ENCODE assay signal across 24 mouse cellular contexts in the genomic region with DNA sequence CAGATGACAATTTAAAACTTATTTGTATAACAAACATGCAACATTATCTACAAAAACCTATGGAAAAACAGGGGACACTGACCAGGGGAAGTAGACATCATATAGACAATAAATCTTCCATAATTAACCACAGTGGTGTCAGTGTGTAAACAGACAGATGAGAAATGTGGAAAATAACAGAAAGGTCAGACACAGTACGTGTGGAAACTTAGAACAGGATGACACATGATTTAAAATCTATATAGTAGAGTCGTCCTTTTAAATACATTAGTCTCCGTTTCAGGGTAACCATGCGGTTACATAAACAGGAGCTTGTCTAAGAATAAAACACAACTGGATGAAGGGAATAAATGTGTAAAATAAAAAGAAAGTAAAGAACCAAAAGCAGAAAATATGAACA.
DNase-seq lines count a peak whose midpoint lies in the region; ATAC-seq and TF ChIP-seq lines count a peak whose summit lies in the region.
"Had no signal": no experiment of that assay in that cellular context is flagged by ENCODE, and none has a peak within 500 bp of the region (broad histone marks: within the 10 kb centered on the region; RNA-seq: fewer than 3 reads in every experiment).

No protein-coding gene starts in this region.

- no peaks in the 10 kb centered on the region for H3K36me3 ChIP-seq in hindbrain, embryonic 14.5 days (replicated peaks; ENCODE audit: control insufficient read depth, insufficient read depth)
- no peaks in the 10 kb centered on the region for H3K36me3 ChIP-seq in hindbrain, embryonic 16.5 days (ENCODE audit: control insufficient read depth, insufficient read depth, low read length)
- no peaks in the 10 kb centered on the region for H3K36me3 ChIP-seq in kidney, embryonic 15.5 days
- H3K36me3 ChIP-seq in kidney, postnatal 0 days (ENCODE audit: insufficient read depth, low read length) = no peaks in the 10 kb centered on the region
- no peaks in the 10 kb centered on the region for H3K36me3 ChIP-seq in kidney, adult 2 months (ENCODE audit: control insufficient read depth, insufficient read depth, low read length)
- H3K36me3 ChIP-seq: embryonic facial prominence, embryonic 10.5 days; embryonic facial prominence, embryonic 12.5 days; forebrain, embryonic 15.5 days; G1E had no signal

- 73% methylated on average over 4 of the region's 4 CpGs for WGBS in hindbrain, embryonic 14.5 days
- WGBS in hindbrain, embryonic 16.5 days = 75% methylated on average over 4 of the region's 4 CpGs
- WGBS in kidney, embryonic 15.5 days = 25% methylated on average over 4 of the region's 4 CpGs
- WGBS in kidney, postnatal 0 days = 22% methylated on average over 4 of the region's 4 CpGs
- WGBS in kidney, adult 2 months = 54% methylated on average over 4 of the region's 4 CpGs

- H3K27me3 ChIP-seq in hindbrain, embryonic 14.5 days (ENCODE audit: control insufficient read depth, insufficient read depth, low read length) = no peaks in the 10 kb centered on the region
- no peaks in the 10 kb centered on the region for H3K27me3 ChIP-seq in hindbrain, embryonic 16.5 days (replicated peaks; ENCODE audit: control insufficient read depth, insufficient read depth, low read length)
- H3K27me3 ChIP-seq in kidney, embryonic 15.5 days = no peaks in the 10 kb centered on the region
- H3K27me3 ChIP-seq in kidney, postnatal 0 days (ENCODE audit: insufficient read depth, low read length) = no peaks in the 10 kb centered on the region
- no peaks in the 10 kb centered on the region for H3K27me3 ChIP-seq in kidney, adult 2 months (replicated peaks; ENCODE audit: control insufficient read depth, insufficient read depth, low read length)
- H3K27me3 ChIP-seq: CH12.LX; embryonic facial prominence, embryonic 12.5 days; forebrain, embryonic 13.5 days; forebrain, embryonic 15.5 days; Patski had no signal

- TF ChIP-seq CTCF in kidney, postnatal 0 days (IDR thresholded peaks at IDR 0.05; ENCODE audit: low read depth) = no peak
- no peak for TF ChIP-seq CTCF in kidney, adult 2 months (conservative IDR thresholded peaks at IDR 0.05; ENCODE audit: insufficient read depth, insufficient read length, low read depth, low read length)

- H3K27ac ChIP-seq in hindbrain, embryonic 14.5 days = no peak overlapping the region
- no peak overlapping the region for H3K27ac ChIP-seq in hindbrain, embryonic 16.5 days (ENCODE audit: low read depth, low read length)
- H3K27ac ChIP-seq in kidney, embryonic 15.5 days = no peak overlapping the region
- no peak overlapping the region for H3K27ac ChIP-seq in kidney, postnatal 0 days
- H3K27ac ChIP-seq in kidney, adult 2 months (ENCODE audit: insufficient read depth, low read depth, low read length) = no peak overlapping the region
- H3K27ac ChIP-seq: embryonic facial prominence, embryonic 10.5 days; embryonic facial prominence, embryonic 12.5 days; forebrain, embryonic 13.5 days; forebrain, embryonic 15.5 days had no signal

- no peaks in the 10 kb centered on the region for H3K9me3 ChIP-seq in hindbrain, embryonic 14.5 days (ENCODE audit: control insufficient read depth, low read length)
- no peaks in the 10 kb centered on the region for H3K9me3 ChIP-seq in hindbrain, embryonic 16.5 days (ENCODE audit: control insufficient read depth, low read length)
- no peaks in the 10 kb centered on the region for H3K9me3 ChIP-seq in kidney, embryonic 15.5 days (replicated peaks)
- no peaks in the 10 kb centered on the region for H3K9me3 ChIP-seq in kidney, postnatal 0 days (replicated peaks; ENCODE audit: low read length)
- H3K9me3 ChIP-seq: embryonic facial prominence, embryonic 10.5 days; embryonic facial prominence, embryonic 12.5 days; forebrain, embryonic 13.5 days; forebrain, embryonic 15.5 days had no signal

- DNase-seq in hindbrain, embryonic 14.5 days (ENCODE audit: low spot score) = peak; percentile 18
- DNase-seq in kidney, adult 11 months = no peak
- peak; percentile 25 for DNase-seq in kidney, postnatal 0 days (ENCODE audit: low spot score)
- DNase-seq in kidney, adult 2 months = no peak
- DNase-seq: adrenal gland, adult 8-10 months; adrenal gland, postnatal 14 days; adrenal gland, postnatal 36 days; B cell, adult 2 months; cerebellum, adult 11-12 months; cerebellum, adult 2 months; cerebellum, adult 9-10 months; cerebellum, postnatal 10 days; cerebellum, postnatal 25 days had no signal

- no peaks in the 10 kb centered on the region for H3K4me1 ChIP-seq in hindbrain, embryonic 14.5 days (replicated peaks; ENCODE audit: control insufficient read depth, insufficient read depth, low read length)
- H3K4me1 ChIP-seq in hindbrain, embryonic 16.5 days (ENCODE audit: control insufficient read depth, insufficient read depth, low read depth, low read length) = no peaks in the 10 kb centered on the region
- H3K4me1 ChIP-seq in kidney, embryonic 15.5 days = no peaks in the 10 kb centered on the region
- no peaks in the 10 kb centered on the region for H3K4me1 ChIP-seq in kidney, postnatal 0 days (replicated peaks; ENCODE audit: insufficient read depth, low read length)
- H3K4me1 ChIP-seq in kidney, adult 2 months (ENCODE audit: control insufficient read depth, insufficient read depth, low read length) = no peaks in the 10 kb centered on the region
- H3K4me1 ChIP-seq: embryonic facial prominence, embryonic 12.5 days; forebrain, embryonic 13.5 days; forebrain, embryonic 15.5 days had no signal

- H3K4me3 ChIP-seq in hindbrain, embryonic 14.5 days (replicated peaks; ENCODE audit: low read length) = no peak overlapping the region
- H3K4me3 ChIP-seq in hindbrain, embryonic 16.5 days (ENCODE audit: low read length) = no peak overlapping the region
- no peak overlapping the region for H3K4me3 ChIP-seq in kidney, embryonic 15.5 days (replicated peaks)
- H3K4me3 ChIP-seq in kidney, postnatal 0 days (replicated peaks; ENCODE audit: low read depth, low read length) = no peak overlapping the region
- no peak overlapping the region for H3K4me3 ChIP-seq in kidney, adult 2 months (ENCODE audit: insufficient read depth, low read depth, low read length)
- H3K4me3 ChIP-seq: embryonic facial prominence, embryonic 10.5 days; embryonic facial prominence, embryonic 12.5 days; forebrain, embryonic 13.5 days; forebrain, embryonic 15.5 days had no signal

- no peak for ATAC-seq in hindbrain, embryonic 14.5 days (ENCODE audit: low FRiP score)
- ATAC-seq in hindbrain, embryonic 16.5 days = no peak
- peak; percentile 71 for ATAC-seq in kidney, embryonic 15.5 days (replicated peaks; ENCODE audit: low FRiP score)
- no peak for ATAC-seq in kidney, postnatal 0 days (replicated peaks; ENCODE audit: low FRiP score, low read depth)
- ATAC-seq: activated CD4-positive, CD25-positive, alpha-beta regulatory T cell, adult 4 months; CD4-positive, CD25-positive, alpha-beta regulatory T cell, adult 4 months; forebrain, embryonic 13.5 days; forebrain, embryonic 15.5 days; Patski had no signal

- no peak overlapping the region for H3K4me2 ChIP-seq in hindbrain, embryonic 14.5 days (replicated peaks)
- H3K4me2 ChIP-seq in hindbrain, embryonic 16.5 days (ENCODE audit: low read length) = no peak overlapping the region
- H3K4me2 ChIP-seq in kidney, embryonic 15.5 days = no peak overlapping the region
- H3K4me2 ChIP-seq in kidney, postnatal 0 days (ENCODE audit: low read length) = no peak overlapping the region
- H3K4me2 ChIP-seq: embryonic facial prominence, embryonic 12.5 days; forebrain, embryonic 13.5 days; forebrain, embryonic 15.5 days had no signal

- H3K9ac ChIP-seq in hindbrain, embryonic 14.5 days = no peak overlapping the region
- no peak overlapping the region for H3K9ac ChIP-seq in hindbrain, embryonic 16.5 days (ENCODE audit: low read depth, low read length)
- no peak overlapping the region for H3K9ac ChIP-seq in kidney, embryonic 15.5 days
- no peak overlapping the region for H3K9ac ChIP-seq in kidney, postnatal 0 days (ENCODE audit: low read depth, low read length)
- H3K9ac ChIP-seq: embryonic facial prominence, embryonic 12.5 days; forebrain, embryonic 13.5 days; forebrain, embryonic 15.5 days had no signal

- TF ChIP-seq POLR2A in kidney, adult 2 months (IDR thresholded peaks at IDR 0.05; ENCODE audit: low read depth, low read length) = no peak

Comparison
In these comparisons a context has a peak if more than half of its experiments do, and no peak if none do; other contexts are left out.
1. DNase-seq: peak in hindbrain, embryonic 14.5 days (single experiment) and kidney, postnatal 0 days (single experiment); none in kidney, adult 11 months (single experiment) and kidney, adult 2 months (single experiment).